33 mouse cellular contexts compared by ENCODE assay signal in genomic region chr1:60771771-60772170, GRCm38 (mm10).
"Had no signal": no experiment of that assay in that cellular context is flagged by ENCODE, and none has a peak within 500 bp of the region (broad histone marks: within the 10 kb centered on the region; RNA-seq: fewer than 3 reads in every experiment).

No protein-coding gene starts in this region.

- H3K4me1 ChIP-seq: heart, embryonic 12.5 days; heart, embryonic 13.5 days; heart, embryonic 15.5 days; hindbrain, embryonic 10.5 days; hindbrain, embryonic 12.5 days; hindbrain, embryonic 13.5 days; hindbrain, embryonic 15.5 days; intestine, embryonic 15.5 days; kidney, embryonic 15.5 days had no signal

- H3K9me3 ChIP-seq: heart, embryonic 12.5 days; heart, embryonic 13.5 days; heart, embryonic 15.5 days; hindbrain, embryonic 10.5 days; hindbrain, embryonic 12.5 days; hindbrain, embryonic 13.5 days; hindbrain, embryonic 15.5 days; intestine, embryonic 15.5 days; kidney, embryonic 15.5 days had no signal

- ATAC-seq: hindbrain, postnatal 0 days; inflammation-experienced regulatory T-cells, adult 6 months; intestine, embryonic 15.5 days; intestine, embryonic 16.5 days; intestine, postnatal 0 days had no signal

- H3K36me3 ChIP-seq: heart, embryonic 12.5 days; heart, embryonic 13.5 days; heart, embryonic 15.5 days; hindbrain, embryonic 10.5 days; hindbrain, embryonic 12.5 days; hindbrain, embryonic 13.5 days; hindbrain, embryonic 15.5 days; intestine, embryonic 15.5 days; kidney, embryonic 15.5 days had no signal

- H3K4me2 ChIP-seq: heart, embryonic 11.5 days; heart, embryonic 12.5 days; heart, embryonic 13.5 days; heart, embryonic 15.5 days; hindbrain, embryonic 12.5 days; hindbrain, embryonic 13.5 days; hindbrain, embryonic 14.5 days; hindbrain, embryonic 15.5 days; intestine, embryonic 15.5 days; kidney, embryonic 15.5 days had no signal

- H3K27ac ChIP-seq: heart, embryonic 13.5 days; heart, embryonic 15.5 days; hindbrain, embryonic 10.5 days; hindbrain, embryonic 12.5 days; hindbrain, embryonic 13.5 days; hindbrain, embryonic 14.5 days; hindbrain, embryonic 15.5 days; hindbrain, postnatal 0 days; intestine, embryonic 15.5 days; kidney, embryonic 15.5 days; kidney, postnatal 0 days; layer of hippocampus, adult 2 months; left cerebral cortex, adult 2 months had no signal

- H3K27me3 ChIP-seq: heart, embryonic 12.5 days; heart, embryonic 13.5 days; heart, embryonic 15.5 days; hindbrain, embryonic 12.5 days; hindbrain, embryonic 13.5 days; hindbrain, embryonic 15.5 days; intestine, embryonic 15.5 days; kidney, embryonic 15.5 days had no signal

- H3K9ac ChIP-seq: heart, embryonic 12.5 days; heart, embryonic 13.5 days; heart, embryonic 15.5 days; hindbrain, embryonic 12.5 days; hindbrain, embryonic 13.5 days; hindbrain, embryonic 14.5 days; hindbrain, embryonic 15.5 days; intestine, embryonic 15.5 days; kidney, embryonic 15.5 days had no signal

- H3K4me3 ChIP-seq: heart, embryonic 12.5 days; heart, embryonic 13.5 days; heart, embryonic 15.5 days; hindbrain, embryonic 10.5 days; hindbrain, embryonic 12.5 days; hindbrain, embryonic 13.5 days; hindbrain, embryonic 15.5 days; intestine, embryonic 15.5 days; kidney, embryonic 15.5 days; layer of hippocampus, adult 2 months; left cerebral cortex, adult 2 months had no signal

- DNase-seq: heart, postnatal 14 days; heart, postnatal 36 days; heart, postnatal 4 days; kidney, adult 11 months; kidney, adult 18-20 months; kidney, adult 2 months; kidney, adult 8-10 months; kidney, adult 9 months; kidney, postnatal 10 days; kidney, postnatal 14 days; kidney, postnatal 25 days; kidney, postnatal 36 days; kidney, postnatal 4 days; layer of hippocampus, adult 9-11 months; layer of hippocampus, postnatal 36 days had no signal
